Mouse (Mus musculus): Measurements from ENCODE around the gene Orm2. TPM values are rescaled to one million over a fixed set of nuclear protein-coding genes. Genes with fewer than 3 reads are reported as not detected.

Gene Orm2
- polyA plus RNA-seq, 1 experiment from 2014 or later = not detected

GRCm38 (mm10) chr4:63408247-63408646, 46.0 kb downstream of the Orm2 start:
- WGBS = 22% methylated on average over 7 of the region's 7 CpGs
- H3K27me3 ChIP-seq (replicated peaks; ENCODE audit: control insufficient read depth, insufficient read depth, low read length) = no peaks in the 10 kb centered on the region
- H3K9me3 ChIP-seq (replicated peaks; ENCODE audit: control insufficient read depth, low read length) = no peaks in the 10 kb centered on the region
- DNase-seq (ENCODE audit: low spot score) (peak; percentile 78), ATAC-seq (peak; percentile 19)
- peak overlapping the region; percentile 74 for H3K27ac ChIP-seq (ENCODE audit: low read depth, low read length)
- H3K36me3 ChIP-seq (ENCODE audit: control insufficient read depth, insufficient read depth, low read length) = no peaks in the 10 kb centered on the region
- H3K9ac ChIP-seq (ENCODE audit: low read length) = peak overlapping the region; percentile 47
- H3K4me1 ChIP-seq (ENCODE audit: control insufficient read depth, insufficient read depth, low read length) = peaks cover 51% of the 10 kb centered on the region
- H3K4me2 ChIP-seq (ENCODE audit: low read length) = peak overlapping the region; percentile 95
- peak overlapping the region; percentile 68 for H3K4me3 ChIP-seq (ENCODE audit: low read depth, low read length)

- peak overlapping the region; percentile 95 for H3K4me2 ChIP-seq (ENCODE audit: low read length)
- whole genome bisulfite sequencing = 6% methylated on average over 8 of the region's 8 CpGs
- no peaks in the 10 kb centered on the region for H3K36me3 ChIP-seq (ENCODE audit: control insufficient read depth, insufficient read depth, low read length)
- peaks cover 47% of the 10 kb centered on the region for H3K4me1 ChIP-seq (ENCODE audit: control insufficient read depth, insufficient read depth, low read length)
- peak overlapping the region; percentile 68 for H3K4me3 ChIP-seq (ENCODE audit: low read depth, low read length)
- no peaks in the 10 kb centered on the region for H3K27me3 ChIP-seq (replicated peaks; ENCODE audit: control insufficient read depth, insufficient read depth, low read length)
- peak; percentile 47 for ATAC-seq
- DNase-seq (ENCODE audit: low spot score) = peak; percentile 80
- H3K9me3 ChIP-seq (replicated peaks; ENCODE audit: control insufficient read depth, low read length) = no peaks in the 10 kb centered on the region
- peak overlapping the region; percentile 74 for H3K27ac ChIP-seq (ENCODE audit: low read depth, low read length)
- peak overlapping the region; percentile 65 for H3K9ac ChIP-seq (ENCODE audit: low read length)
Measured at GRCm38 (mm10) chr4:63408649-63409048, 46.4 kb downstream of the Orm2 start.

GRCm38 (mm10) chr4:63409317-63409907, 47.2 kb downstream of the Orm2 start:
- H3K36me3 ChIP-seq (ENCODE audit: control insufficient read depth, insufficient read depth, low read length) = no peaks in the 10 kb centered on the region
- no peak for DNase-seq (ENCODE audit: low spot score)
- H3K4me2 ChIP-seq (ENCODE audit: low read length) = peak overlapping the region; percentile 95
- 1% methylated on average over 18 of the region's 18 CpGs for WGBS
- H3K9ac ChIP-seq (ENCODE audit: low read length) = peak overlapping the region; percentile 65
- H3K27me3 ChIP-seq (replicated peaks; ENCODE audit: control insufficient read depth, insufficient read depth, low read length) = no peaks in the 10 kb centered on the region
- H3K9me3 ChIP-seq (replicated peaks; ENCODE audit: control insufficient read depth, low read length) = no peaks in the 10 kb centered on the region
- H3K27ac ChIP-seq (ENCODE audit: low read depth, low read length) = peak overlapping the region; percentile 63
- H3K4me3 ChIP-seq (ENCODE audit: low read depth, low read length) = peak overlapping the region; percentile 68
- ATAC-seq = no peak
- peaks cover 40% of the 10 kb centered on the region for H3K4me1 ChIP-seq (ENCODE audit: control insufficient read depth, insufficient read depth, low read length)

DNA sequence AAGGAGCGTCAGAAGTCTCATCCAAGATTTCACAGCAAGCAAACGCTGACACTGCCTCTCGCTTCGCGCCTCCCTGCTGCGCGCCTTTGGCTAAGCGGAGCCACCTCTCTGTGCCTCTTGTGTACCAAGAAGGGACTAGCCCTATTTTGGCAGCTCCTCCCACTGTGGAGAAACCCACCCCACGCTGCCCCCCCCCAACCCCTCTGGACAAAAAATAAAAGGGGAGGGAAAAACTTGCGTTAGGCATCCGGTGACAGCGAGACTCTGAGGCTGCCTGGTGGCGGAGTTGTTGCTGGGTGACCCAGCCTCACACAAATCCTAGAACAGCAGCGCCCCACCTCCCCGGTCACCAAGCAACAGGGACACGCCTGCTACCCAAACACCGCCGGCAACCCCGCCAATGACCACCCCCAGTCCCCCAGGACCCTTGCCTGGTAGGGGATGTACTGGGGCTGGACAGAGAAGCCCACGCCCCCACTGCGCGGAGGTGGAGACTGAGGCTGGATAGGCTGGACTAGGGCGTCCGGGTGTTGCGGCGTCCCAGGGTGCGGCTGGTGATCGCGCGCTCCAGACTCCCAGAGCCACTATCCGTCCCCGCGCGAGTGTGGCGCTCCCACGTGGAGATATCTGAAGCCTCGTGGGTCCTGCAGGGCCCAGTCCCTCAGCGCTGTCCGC, 47.8 kb downstream of the Orm2 start:
- WGBS = under 1% methylated on average over 33 of the region's 39 CpGs
- H3K4me2 ChIP-seq (ENCODE audit: low read length) = peak overlapping the region; percentile 95

GRCm38 (mm10) chr4:63410583-63410934, 48.3 kb downstream of the Orm2 start:
- WGBS = 0% methylated on average over 19 of the region's 19 CpGs
- peak overlapping the region; percentile 68 for H3K4me3 ChIP-seq (ENCODE audit: low read depth, low read length)
- no peaks in the 10 kb centered on the region for H3K9me3 ChIP-seq (replicated peaks; ENCODE audit: control insufficient read depth, low read length)
- peak overlapping the region; percentile 65 for H3K9ac ChIP-seq (ENCODE audit: low read length)
- DNase-seq (ENCODE audit: low spot score) = peak; percentile 98
- no peaks in the 10 kb centered on the region for H3K27me3 ChIP-seq (replicated peaks; ENCODE audit: control insufficient read depth, insufficient read depth, low read length)
- peaks cover 29% of the 10 kb centered on the region for H3K4me1 ChIP-seq (ENCODE audit: control insufficient read depth, insufficient read depth, low read length)
- peak; percentile 90 for ATAC-seq
- peak overlapping the region; percentile 63 for H3K27ac ChIP-seq (ENCODE audit: low read depth, low read length)
- peak overlapping the region; percentile 95 for H3K4me2 ChIP-seq (ENCODE audit: low read length)
- H3K36me3 ChIP-seq (ENCODE audit: control insufficient read depth, insufficient read depth, low read length) = no peaks in the 10 kb centered on the region

More for the DNA sequence above, 47.8 kb downstream of the Orm2 start:
- Histone ChIP-seq H3K9me3 (replicated peaks; ENCODE audit: control insufficient read depth, low read length) (no peaks in the 10 kb centered on the region), H3K4me3 (ENCODE audit: low read depth, low read length) (peak overlapping the region; percentile 68), H3K36me3 (ENCODE audit: control insufficient read depth, insufficient read depth, low read length) (no peaks in the 10 kb centered on the region), H3K27ac (ENCODE audit: low read depth, low read length) (peak overlapping the region; percentile 63), H3K27me3 (replicated peaks; ENCODE audit: control insufficient read depth, insufficient read depth, low read length) (no peaks in the 10 kb centered on the region), H3K4me1 (ENCODE audit: control insufficient read depth, insufficient read depth, low read length) (peaks cover 34% of the 10 kb centered on the region), H3K9ac (ENCODE audit: low read length) (peak overlapping the region; percentile 65)
- DNase-seq (ENCODE audit: low spot score) (peak; percentile 79), ATAC-seq (peak; percentile 69)

DNA sequence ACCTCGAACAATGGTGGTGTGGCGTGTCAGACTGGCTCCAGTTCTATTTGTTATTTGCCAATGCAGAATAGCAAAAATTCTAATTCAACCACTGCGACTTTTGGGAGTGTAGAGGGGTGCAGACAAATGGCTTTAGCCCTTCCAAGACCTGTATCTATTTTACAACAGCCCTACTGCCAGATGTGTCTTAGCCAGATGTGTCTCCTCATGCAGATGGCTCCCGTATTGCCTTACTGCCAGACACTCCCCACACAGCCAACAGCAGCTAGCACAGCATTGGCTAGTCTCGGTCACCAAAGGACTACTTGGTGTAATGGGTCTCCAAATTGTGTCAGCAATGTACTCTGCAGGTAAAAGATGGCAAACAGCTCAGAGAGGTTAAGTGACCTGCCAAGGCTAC, 49.0 kb downstream of the Orm2 start:
- H3K4me1 ChIP-seq (ENCODE audit: control insufficient read depth, insufficient read depth, low read length) = peaks cover 22% of the 10 kb centered on the region; the same call in 1 of the 2 replicates
- no peak overlapping the region for H3K27ac ChIP-seq (ENCODE audit: low read depth, low read length)
- no peak overlapping the region for H3K4me3 ChIP-seq (ENCODE audit: low read depth, low read length)
- ATAC-seq = no peak
- WGBS = 68% methylated on average over 5 of the region's 5 CpGs
- no peak overlapping the region for H3K9ac ChIP-seq (ENCODE audit: low read length)
- H3K9me3 ChIP-seq (replicated peaks; ENCODE audit: control insufficient read depth, low read length) = no peaks in the 10 kb centered on the region
- no peaks in the 10 kb centered on the region for H3K27me3 ChIP-seq (replicated peaks; ENCODE audit: control insufficient read depth, insufficient read depth, low read length)
- DNase-seq (ENCODE audit: low spot score) = no peak
- H3K36me3 ChIP-seq (ENCODE audit: control insufficient read depth, insufficient read depth, low read length) = no peaks in the 10 kb centered on the region
- peak overlapping the region; percentile 95 for H3K4me2 ChIP-seq (ENCODE audit: low read length)

GRCm38 (mm10) chr4:63414951-63415350, 52.7 kb downstream of the Orm2 start:
- 74% methylated on average over 5 of the region's 5 CpGs for WGBS
- no peak for ATAC-seq
- no peak overlapping the region for H3K4me3 ChIP-seq (ENCODE audit: low read depth, low read length)

More at GRCm38 (mm10) chr4:63414951-63415350, 52.7 kb downstream of the Orm2 start:
- Histone ChIP-seq H3K27me3 (replicated peaks; ENCODE audit: control insufficient read depth, insufficient read depth, low read length) (no peaks in the 10 kb centered on the region), H3K9ac (ENCODE audit: low read length) (no peak overlapping the region), H3K4me2 (ENCODE audit: low read length) (no peak overlapping the region), H3K4me1 (ENCODE audit: control insufficient read depth, insufficient read depth, low read length) (no peaks in the 10 kb centered on the region), H3K27ac (ENCODE audit: low read depth, low read length) (no peak overlapping the region), H3K9me3 (replicated peaks; ENCODE audit: control insufficient read depth, low read length) (no peaks in the 10 kb centered on the region), H3K36me3 (ENCODE audit: control insufficient read depth, insufficient read depth, low read length) (no peaks in the 10 kb centered on the region)
- DNase-seq (ENCODE audit: low spot score) = no peak
